Mouse (Mus musculus) hindbrain, embryonic 12.5 days (tissue): ENCODE measurements around the gene Gm20388. TPM values are rescaled to one million over a fixed set of nuclear protein-coding genes. Genes with fewer than 3 reads are reported as not detected.

Experiments used
- ATAC-seq: fragments of 200-750 bp; cut with Nextera tagmentation; 2 replicates; pipeline ENCODE4 v1.8.0; 2017; ENCODE audit warnings: moderate TSS enrichment; ENCODE audit not compliant: low FRiP score
- H3K27ac ChIP-seq: fragments of 300-500 bp; sonication (generic); 2 replicates; pipeline ENCODE4 v1.5.1; 2016; ENCODE audit warnings: mild to moderate bottlenecking
- H3K27me3 ChIP-seq: fragments of 300-500 bp; sonication (generic); 2 replicates; pipeline ENCODE4 v1.6.1; 2016; ENCODE audit warnings: mild to moderate bottlenecking
- H3K36me3 ChIP-seq: fragments of 300-500 bp; sonication (generic); 2 replicates; pipeline ENCODE4 v1.6.1; 2016; ENCODE audit warnings: mild to moderate bottlenecking
- H3K4me1 ChIP-seq: fragments of 300-500 bp; sonication (generic); 2 replicates; pipeline ENCODE4 v1.6.1; 2016
- H3K4me2 ChIP-seq: fragments of 300-500 bp; sonication (generic); replicated peaks from 2 replicates; pipeline ENCODE4 v1.6.1; 2016; ENCODE audit warnings: mild to moderate bottlenecking
- H3K4me3 ChIP-seq: fragments of 300-500 bp; sonication (generic); 2 replicates; pipeline ENCODE4 v1.5.1; 2016; ENCODE audit warnings: mild to moderate bottlenecking
- H3K9ac ChIP-seq: fragments of 300-500 bp; sonication (generic); 2 replicates; pipeline ENCODE4 v1.6.1; 2016; ENCODE audit warnings: mild to moderate bottlenecking, moderate library complexity
- H3K9me3 ChIP-seq: fragments of 300-500 bp; sonication (generic); replicated peaks from 2 replicates; pipeline ENCODE4 v1.6.1; 2016; ENCODE audit warnings: mild to moderate bottlenecking
- WGBS: fragments of 180-500 bp; shearing (Covaris S2); methylation state at CpG from one replicate; pipeline ENCODE4 v1.1.7; 2016; 5-methylcytosine and 5-hydroxymethylcytosine counted together
- polyA plus RNA-seq: library from polyadenylated mRNA; unstranded; fragments of >200 nt; fragmentation: Nextera tagmentation; extraction: Ambion mirVana; gene quantifications from 2 replicates; pipeline ENCODE4 v1.2.1, GENCODE M21; 2016

Gm20388 gene
- polyA plus RNA-seq, 1 experiment from 2014 or later = not detected

- Histone ChIP-seq H3K4me1 (peaks cover 34% of the 10 kb centered on the region), H3K9me3 (no peaks in the 10 kb centered on the region), H3K36me3 (peaks cover 31% of the 10 kb centered on the region), H3K27ac (peak overlapping the region; percentile 30; the same call in 1 of the 2 replicates), H3K27me3 (no peaks in the 10 kb centered on the region), H3K9ac (peak overlapping the region; percentile 32; the same call in 1 of the 2 replicates), H3K4me2 (no peak overlapping the region), H3K4me3 (no peak overlapping the region)
- no peak for ATAC-seq
- 74% methylated on average over 17 of the region's 17 CpGs for WGBS
These were observed 2060.9 kb downstream of the Gm20388 start for GRCm38 (mm10) chr8:121971488-121972058.

DNA sequence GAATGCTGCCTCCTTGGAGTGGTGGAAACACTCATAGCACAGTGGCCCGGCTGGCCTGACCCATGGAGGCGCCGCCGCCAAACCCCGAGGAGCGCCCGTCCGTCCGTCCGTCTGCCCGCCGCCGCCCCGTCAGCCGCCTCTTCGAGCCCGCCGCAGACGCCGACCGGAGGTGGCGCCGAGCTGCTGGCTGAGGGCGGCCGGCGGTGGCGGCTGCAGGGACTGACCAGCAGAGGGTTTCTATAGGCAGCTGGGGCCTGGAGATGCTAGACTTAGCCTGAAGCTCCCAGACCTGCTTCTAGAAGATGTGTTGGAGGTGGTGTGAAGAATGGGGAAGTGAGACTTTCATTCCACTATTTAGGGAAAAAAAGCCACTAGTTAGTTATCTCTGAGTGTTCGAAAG lies 2063.3 kb downstream of the Gm20388 start:
- no peak overlapping the region for H3K9ac ChIP-seq
- peaks cover 13% of the 10 kb centered on the region for H3K4me1 ChIP-seq
- WGBS = 91% methylated on average over 28 of the region's 28 CpGs
- no peaks in the 10 kb centered on the region for H3K9me3 ChIP-seq
- H3K4me3 ChIP-seq = no peak overlapping the region
- H3K4me2 ChIP-seq = no peak overlapping the region
- no peak overlapping the region for H3K27ac ChIP-seq
- no peak for ATAC-seq
- peaks cover 49% of the 10 kb centered on the region for H3K36me3 ChIP-seq
- no peaks in the 10 kb centered on the region for H3K27me3 ChIP-seq

GRCm38 (mm10) chr8:121977819-121978590 lies 2067.4 kb downstream of the Gm20388 start:
- 68% methylated on average over 8 of the region's 8 CpGs for WGBS
- peaks cover 79% of the 10 kb centered on the region for H3K36me3 ChIP-seq

DNA sequence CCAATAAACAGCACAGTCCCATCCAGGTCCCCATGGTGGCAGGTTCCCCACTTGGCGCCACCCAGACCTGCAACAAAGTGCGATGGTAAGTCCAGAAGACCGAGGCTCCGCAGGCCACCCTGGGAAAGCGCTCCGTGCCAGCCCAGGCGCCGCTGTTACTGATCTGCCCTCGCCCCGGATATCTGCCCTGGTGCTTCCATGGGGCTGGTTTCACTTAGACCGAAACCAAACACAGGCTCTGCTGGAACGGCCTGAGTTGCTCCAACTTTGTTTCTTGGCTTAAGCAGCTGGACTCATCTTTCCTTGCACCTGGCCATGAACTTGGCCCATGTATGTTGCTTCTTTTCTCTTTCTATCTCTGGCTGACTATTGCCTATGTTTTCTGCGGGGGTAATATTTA lies 2068.0 kb downstream of the Gm20388 start:
- H3K9me3 ChIP-seq = no peaks in the 10 kb centered on the region
- no peak overlapping the region for H3K4me3 ChIP-seq
- H3K27ac ChIP-seq = no peak overlapping the region
- WGBS = 97% methylated on average over 13 of the region's 13 CpGs
- no peak overlapping the region for H3K4me2 ChIP-seq
- H3K4me1 ChIP-seq = no peaks in the 10 kb centered on the region
- H3K36me3 ChIP-seq = peaks cover 85% of the 10 kb centered on the region
- H3K27me3 ChIP-seq = no peaks in the 10 kb centered on the region
- no peak overlapping the region for H3K9ac ChIP-seq
- ATAC-seq = no peak

More at GRCm38 (mm10) chr8:121977819-121978590, 2067.4 kb downstream of the Gm20388 start:
- Histone ChIP-seq H3K9ac (no peak overlapping the region), H3K27me3 (no peaks in the 10 kb centered on the region), H3K27ac (0 out of 2 replicates have a peak overlapping the region, but pooled peaks have one; percentile 9), H3K4me3 (no peak overlapping the region), H3K9me3 (no peaks in the 10 kb centered on the region), H3K4me1 (no peaks in the 10 kb centered on the region), H3K4me2 (no peak overlapping the region)
- peak; percentile 72 for ATAC-seq

DNA sequence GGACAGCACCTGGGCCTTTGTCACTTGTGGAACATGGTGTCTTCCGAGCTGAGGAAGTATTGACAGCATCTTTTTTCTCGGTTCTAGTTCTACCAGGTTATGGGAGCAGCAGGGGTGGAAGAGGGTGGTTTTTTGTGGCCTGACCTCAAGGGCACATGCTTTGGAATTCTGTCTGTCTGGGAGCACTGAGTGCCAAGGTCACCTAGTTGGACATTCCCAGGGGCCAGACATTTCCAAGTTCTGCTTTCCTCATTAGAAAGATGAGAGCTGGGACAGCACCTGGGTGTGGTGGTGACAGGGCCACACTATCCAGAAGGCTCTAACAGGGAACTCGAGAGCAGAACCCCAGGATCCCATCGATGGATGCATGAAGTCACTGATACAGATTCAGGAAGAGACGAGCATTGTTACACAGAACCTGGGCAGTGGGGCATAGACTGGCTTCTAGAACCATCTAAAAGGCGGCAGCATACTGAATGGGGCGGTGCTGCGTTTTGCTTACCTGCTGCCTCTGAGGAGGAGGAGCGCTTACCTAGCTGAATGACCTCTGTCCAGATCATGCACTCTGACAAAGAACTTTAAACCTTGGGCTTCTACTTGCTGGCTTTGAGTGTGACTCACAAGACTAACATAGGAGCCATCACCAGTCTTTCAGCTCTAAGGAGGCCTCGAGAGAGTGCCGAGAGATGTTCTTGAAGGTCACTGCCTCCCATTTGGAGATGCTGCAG lies 2070.3 kb downstream of the Gm20388 start:
- H3K27ac ChIP-seq = no peak overlapping the region
- no peak overlapping the region for H3K4me2 ChIP-seq
- H3K9ac ChIP-seq = no peak overlapping the region
- H3K27me3 ChIP-seq = no peaks in the 10 kb centered on the region
- H3K4me1 ChIP-seq = no peaks in the 10 kb centered on the region
- 92% methylated on average over 11 of the region's 11 CpGs for WGBS
- peaks cover 81% of the 10 kb centered on the region for H3K36me3 ChIP-seq
- H3K9me3 ChIP-seq = no peaks in the 10 kb centered on the region
- H3K4me3 ChIP-seq = no peak overlapping the region
- no peak for ATAC-seq

GRCm38 (mm10) chr8:121981520-121981895 lies 2070.9 kb downstream of the Gm20388 start:
- H3K4me1 ChIP-seq = no peaks in the 10 kb centered on the region
- no peak for ATAC-seq
- peaks cover 80% of the 10 kb centered on the region for H3K36me3 ChIP-seq
- H3K4me3 ChIP-seq = no peak overlapping the region
- no peaks in the 10 kb centered on the region for H3K9me3 ChIP-seq
- WGBS = 79% methylated on average over 7 of the region's 7 CpGs
- H3K9ac ChIP-seq = no peak overlapping the region
- no peak overlapping the region for H3K4me2 ChIP-seq
- no peaks in the 10 kb centered on the region for H3K27me3 ChIP-seq
- H3K27ac ChIP-seq = no peak overlapping the region

GRCm38 (mm10) chr8:121985673-121986072 lies 2075.0 kb downstream of the Gm20388 start:
- H3K9ac ChIP-seq = no peak overlapping the region
- no peaks in the 10 kb centered on the region for H3K9me3 ChIP-seq
- 97% methylated on average over 3 of the region's 3 CpGs for WGBS
- H3K4me3 ChIP-seq = no peak overlapping the region
- H3K27me3 ChIP-seq = no peaks in the 10 kb centered on the region
- H3K4me2 ChIP-seq = no peak overlapping the region
- peaks cover 83% of the 10 kb centered on the region for H3K36me3 ChIP-seq
- H3K4me1 ChIP-seq = no peaks in the 10 kb centered on the region
- ATAC-seq = no peak
- H3K27ac ChIP-seq = no peak overlapping the region

- Histone ChIP-seq H3K36me3 (peaks cover 84% of the 10 kb centered on the region), H3K4me3 (no peak overlapping the region), H3K9ac (no peak overlapping the region), H3K4me1 (no peaks in the 10 kb centered on the region), H3K27me3 (no peaks in the 10 kb centered on the region), H3K4me2 (no peak overlapping the region), H3K27ac (no peak overlapping the region), H3K9me3 (no peaks in the 10 kb centered on the region)
- no peak for ATAC-seq
- 89% methylated on average over 5 of the region's 5 CpGs for WGBS
These were observed 2077.3 kb downstream of the Gm20388 start for GRCm38 (mm10) chr8:121987892-121988291.

GRCm38 (mm10) chr8:121990506-121991255 lies 2080.0 kb downstream of the Gm20388 start:
- no peak for ATAC-seq
- Histone ChIP-seq H3K4me1 (no peaks in the 10 kb centered on the region), H3K36me3 (peaks cover 79% of the 10 kb centered on the region), H3K9ac (no peak overlapping the region), H3K9me3 (no peaks in the 10 kb centered on the region), H3K4me2 (no peak overlapping the region), H3K27me3 (no peaks in the 10 kb centered on the region), H3K4me3 (no peak overlapping the region), H3K27ac (no peak overlapping the region)
- 86% methylated on average over 9 of the region's 9 CpGs for WGBS

GRCm38 (mm10) chr8:121991611-121992010 lies 2081.0 kb downstream of the Gm20388 start:
- H3K36me3 ChIP-seq = peaks cover 71% of the 10 kb centered on the region

DNA sequence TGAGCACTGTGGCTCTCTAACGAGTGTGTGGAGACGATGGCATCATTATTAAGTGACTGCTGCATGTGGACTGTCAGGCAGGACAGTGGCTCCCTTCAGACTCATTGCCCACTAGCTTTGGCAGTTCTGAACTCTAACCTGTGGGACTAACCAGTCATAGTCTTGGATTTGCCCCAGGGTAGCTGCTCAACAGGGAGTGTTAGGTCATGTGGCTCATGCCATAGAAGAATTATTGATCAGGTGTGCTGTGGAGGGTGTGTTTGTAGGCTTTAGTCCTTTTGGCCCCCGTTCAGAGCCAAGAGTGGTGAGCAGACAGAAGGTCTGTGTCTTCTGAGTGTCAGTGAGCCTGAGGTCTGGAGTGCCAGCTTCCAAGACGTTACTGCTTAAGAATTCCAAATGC lies 2082.3 kb downstream of the Gm20388 start:
- 86% methylated on average over 4 of the region's 4 CpGs for WGBS
- peaks cover 74% of the 10 kb centered on the region for H3K36me3 ChIP-seq

More at GRCm38 (mm10) chr8:121991611-121992010, 2081.0 kb downstream of the Gm20388 start:
- Histone ChIP-seq H3K4me1 (no peaks in the 10 kb centered on the region), H3K9me3 (no peaks in the 10 kb centered on the region), H3K9ac (no peak overlapping the region), H3K27ac (no peak overlapping the region), H3K4me2 (no peak overlapping the region), H3K4me3 (no peak overlapping the region), H3K27me3 (no peaks in the 10 kb centered on the region)
- no peak for ATAC-seq
- WGBS = 95% methylated on average over 7 of the region's 7 CpGs

DNA sequence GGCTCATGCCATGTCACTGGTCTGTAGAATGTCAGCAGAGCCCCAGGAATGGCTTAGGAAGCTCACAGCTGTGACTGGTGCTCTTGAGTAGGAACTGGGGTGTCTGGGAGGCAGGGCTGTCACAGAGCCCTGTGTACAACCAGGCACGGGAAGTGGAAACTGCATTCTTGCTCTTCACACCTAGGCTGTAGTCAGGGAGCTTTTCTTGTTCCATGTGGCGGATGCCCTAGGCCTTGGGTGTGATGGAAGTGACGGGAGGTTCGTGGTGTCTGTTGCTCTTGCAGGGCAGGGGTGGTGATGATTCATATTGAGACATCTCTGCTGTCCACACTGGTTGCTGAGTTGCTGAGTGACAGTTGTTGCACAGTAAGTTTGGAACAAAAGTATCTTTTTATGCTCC lies 2084.5 kb downstream of the Gm20388 start:
- 83% methylated on average over 4 of the region's 4 CpGs for WGBS
- Histone ChIP-seq H3K9ac (no peak overlapping the region), H3K4me1 (no peaks in the 10 kb centered on the region), H3K9me3 (no peaks in the 10 kb centered on the region), H3K27me3 (no peaks in the 10 kb centered on the region), H3K27ac (no peak overlapping the region), H3K4me3 (no peak overlapping the region), H3K36me3 (peaks cover 73% of the 10 kb centered on the region), H3K4me2 (no peak overlapping the region)
- ATAC-seq = no peak

More for the DNA sequence above, 2082.3 kb downstream of the Gm20388 start:
- Histone ChIP-seq H3K4me3 (no peak overlapping the region), H3K4me1 (no peaks in the 10 kb centered on the region), H3K9me3 (no peaks in the 10 kb centered on the region), H3K9ac (no peak overlapping the region), H3K27ac (no peak overlapping the region), H3K27me3 (no peaks in the 10 kb centered on the region), H3K4me2 (no peak overlapping the region)
- no peak for ATAC-seq
